Mouse (Mus musculus): Measurements from ENCODE around the gene Gsdme. TPM values are rescaled to one million over a fixed set of nuclear protein-coding genes. Genes with fewer than 3 reads are reported as not detected.

The Gsdme gene
- total and polyA plus RNA-seq, 3 experiments: 0.27 to 1.5 TPM; not detected in 1

- Histone ChIP-seq H3K4me1 (ENCODE audit: control insufficient read depth in 1 of 2, insufficient read depth in 2 of 2, low read length in 2 of 2) (peaks cover 2 to 18% of the 10 kb centered on the region in 2 experiments; a peak in 3 of 4 replicates), H3K79me2 (ENCODE audit: control insufficient read depth, insufficient read depth, low read length, poor library complexity) (no peaks in the 10 kb centered on the region), H3K9ac (ENCODE audit: control insufficient read depth, low read depth, low read length, poor library complexity, severe bottlenecking) (no peak overlapping the region), H3K36me3 (ENCODE audit: control insufficient read depth in 1 of 2, insufficient read depth in 2 of 2, low read length in 2 of 2) (peaks cover 0 to 15% of the 10 kb centered on the region in 2 experiments; a peak in 2 of 4 replicates), H3K27ac (ENCODE audit: control insufficient read depth, low read depth, low read length) (no peak overlapping the region), H3K9me3 (replicated peaks; ENCODE audit: insufficient read depth, low read length) (no peaks in the 10 kb centered on the region), H3K4me3 (ENCODE audit: control insufficient read depth in 1 of 2, insufficient read depth in 1 of 2, low read depth in 2 of 2, low read length in 2 of 2) (no peak overlapping the region), H3K27me3 (ENCODE audit: control insufficient read depth in 1 of 2, insufficient read depth in 2 of 2, low read length in 2 of 2) (no peaks in the 10 kb centered on the region; a peak in 1 of 4 replicates)
- no peak for DNase-seq (ENCODE audit: low read depth, low spot score)
- no peak for TF ChIP-seq ZMIZ1 (IDR thresholded peaks at IDR 0.05; ENCODE audit: low read depth, low read length)
- no peak for TF ChIP-seq GABPA (IDR thresholded peaks at IDR 0.05; ENCODE audit: low read depth, low read length)
- TF ChIP-seq SIN3A (IDR thresholded peaks at IDR 0.05; ENCODE audit: low read length): no peak
Observed at GRCm38 (mm10) chr6:50247356-50247755, 16.3 kb downstream of the Gsdme start.

DNA sequence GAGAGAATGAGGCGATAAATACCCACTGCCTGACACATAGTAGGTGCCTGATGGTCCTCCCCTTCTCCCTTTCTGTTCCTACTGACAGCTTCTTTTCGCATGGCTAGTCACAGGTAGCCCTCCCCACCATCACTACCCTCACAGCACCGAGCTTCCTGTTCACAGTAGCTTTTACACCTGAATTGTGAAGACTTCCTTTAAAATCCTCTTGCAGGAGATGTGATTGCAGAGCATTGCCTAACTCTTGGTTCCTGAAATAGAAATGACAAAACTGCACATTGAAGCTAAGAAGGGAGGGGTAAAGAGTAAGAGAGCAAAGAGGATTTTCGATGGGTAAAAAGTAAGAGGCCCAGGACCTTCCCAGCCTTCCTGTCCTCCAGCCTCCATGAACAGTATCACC, 18.7 kb downstream of the Gsdme start:
- no peak overlapping the region for H3K4me3 ChIP-seq (ENCODE audit: control insufficient read depth in 1 of 2, insufficient read depth in 1 of 2, low read depth in 2 of 2, low read length in 2 of 2)
- DNase-seq (ENCODE audit: low read depth, low spot score): no peak
- no peaks in the 10 kb centered on the region; a peak in 1 of 4 replicates for H3K27me3 ChIP-seq (ENCODE audit: control insufficient read depth in 1 of 2, insufficient read depth in 2 of 2, low read length in 2 of 2)
- H3K36me3 ChIP-seq (ENCODE audit: control insufficient read depth in 1 of 2, insufficient read depth in 2 of 2, low read length in 2 of 2): peaks cover 0 to 34% of the 10 kb centered on the region in 2 experiments; a peak in 2 of 4 replicates
- TF ChIP-seq TAL1 (IDR thresholded peaks at IDR 0.05; ENCODE audit: low read length) (no peak), ZNF384 (IDR thresholded peaks at IDR 0.05; ENCODE audit: low read depth, low read length) (peak; percentile 48; the same call in 1 of the 2 replicates)
- H3K9me3 ChIP-seq (replicated peaks; ENCODE audit: insufficient read depth, low read length): no peaks in the 10 kb centered on the region
- H3K4me1 ChIP-seq (ENCODE audit: control insufficient read depth in 1 of 2, insufficient read depth in 2 of 2, low read length in 2 of 2): peaks cover 20 to 30% of the 10 kb centered on the region in 2 experiments
- H3K79me2 ChIP-seq (ENCODE audit: control insufficient read depth, insufficient read depth, low read length, poor library complexity): no peaks in the 10 kb centered on the region
- H3K27ac ChIP-seq (ENCODE audit: control insufficient read depth, low read depth, low read length): no peak overlapping the region
- no peak overlapping the region for H3K9ac ChIP-seq (ENCODE audit: control insufficient read depth, low read depth, low read length, poor library complexity, severe bottlenecking)

DNA sequence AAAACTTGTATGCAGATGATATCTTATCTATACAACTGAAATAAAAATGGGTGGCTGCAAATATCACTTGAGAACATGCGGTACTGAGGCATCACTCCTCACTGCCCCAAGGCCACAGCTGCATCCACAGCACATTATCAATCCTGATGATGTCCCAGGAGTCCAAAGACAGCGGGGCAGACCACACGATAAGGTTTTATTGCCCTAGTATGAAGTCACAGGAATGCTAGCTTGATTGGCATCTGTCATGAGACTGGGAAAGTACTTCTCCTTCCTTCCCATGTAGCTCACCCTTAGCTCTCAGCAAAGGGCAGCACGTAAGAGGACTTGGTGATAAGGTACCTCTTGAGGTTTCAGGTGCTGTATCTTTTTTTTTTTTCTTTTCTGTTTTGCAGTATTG, 19.5 kb downstream of the Gsdme start:
- H3K27me3 ChIP-seq (ENCODE audit: control insufficient read depth in 1 of 2, insufficient read depth in 2 of 2, low read length in 2 of 2): no peaks in the 10 kb centered on the region
- peaks cover 0 to 41% of the 10 kb centered on the region in 2 experiments; a peak in 2 of 4 replicates for H3K36me3 ChIP-seq (ENCODE audit: control insufficient read depth in 1 of 2, insufficient read depth in 2 of 2, low read length in 2 of 2)
- no peaks in the 10 kb centered on the region for H3K79me2 ChIP-seq (ENCODE audit: control insufficient read depth, insufficient read depth, low read length, poor library complexity)
- no peak overlapping the region for H3K4me3 ChIP-seq (ENCODE audit: control insufficient read depth in 1 of 2, insufficient read depth in 1 of 2, low read depth in 2 of 2, low read length in 2 of 2)
- no peak overlapping the region for H3K27ac ChIP-seq (ENCODE audit: control insufficient read depth, low read depth, low read length)
- peak; percentile 40 for DNase-seq (ENCODE audit: low read depth, low spot score)
- H3K9ac ChIP-seq (ENCODE audit: control insufficient read depth, low read depth, low read length, poor library complexity, severe bottlenecking): no peak overlapping the region
- no peaks in the 10 kb centered on the region for H3K9me3 ChIP-seq (replicated peaks; ENCODE audit: insufficient read depth, low read length)
- peaks cover 26 to 38% of the 10 kb centered on the region in 2 experiments for H3K4me1 ChIP-seq (ENCODE audit: control insufficient read depth in 1 of 2, insufficient read depth in 2 of 2, low read length in 2 of 2)
- no peak for TF ChIP-seq MXI1 (IDR thresholded peaks at IDR 0.05; ENCODE audit: low read depth, low read length)
- no peak for TF ChIP-seq SIN3A (IDR thresholded peaks at IDR 0.05; ENCODE audit: low read length)
- no peak for TF ChIP-seq POLR2AphosphoS5 (IDR thresholded peaks at IDR 0.05; ENCODE audit: borderline replicate concordance, low read depth, low read length)
- no peak for TF ChIP-seq BHLHE40 (IDR thresholded peaks at IDR 0.05; ENCODE audit: borderline replicate concordance, low read depth, low read length)
- no peak for TF ChIP-seq MEF2A (IDR thresholded peaks at IDR 0.05; ENCODE audit: extremely low read depth, insufficient replicate concordance, low read depth, low read length, poor library complexity, severe bottlenecking)
- no peak for TF ChIP-seq NRF1 (IDR thresholded peaks at IDR 0.05; ENCODE audit: insufficient read depth, low read depth, low read length, poor library complexity, severe bottlenecking)
- TF ChIP-seq RAD21 (IDR thresholded peaks at IDR 0.05; ENCODE audit: low read depth, low read length): no peak
- peak; percentile 66 for TF ChIP-seq TCF12 (IDR thresholded peaks at IDR 0.05; ENCODE audit: low read depth, low read length)
- TF ChIP-seq ZC3H11A (IDR thresholded peaks at IDR 0.05; ENCODE audit: low read depth, low read length): no peak
- TF ChIP-seq KAT2A (conservative IDR thresholded peaks at IDR 0.05; ENCODE audit: low read depth, low read length): no peak
- no peak for TF ChIP-seq POLR2AphosphoS2 (IDR thresholded peaks at IDR 0.05; ENCODE audit: low read length)
- TF ChIP-seq JUND (IDR thresholded peaks at IDR 0.05; ENCODE audit: low read depth, low read length): no peak
- peak; percentile 82 for TF ChIP-seq ETS1 (IDR thresholded peaks at IDR 0.05; ENCODE audit: low read depth, low read length)
- no peak for TF ChIP-seq E2F4 (IDR thresholded peaks at IDR 0.05; ENCODE audit: borderline replicate concordance, low read depth, low read length)
- TF ChIP-seq ZKSCAN1 (IDR thresholded peaks at IDR 0.05; ENCODE audit: low read depth, low read length): no peak
- no peak for TF ChIP-seq CHD2 (IDR thresholded peaks at IDR 0.05; ENCODE audit: low read length)
- TF ChIP-seq NELFE (IDR thresholded peaks at IDR 0.05; ENCODE audit: low read depth, low read length): no peak
- no peak for TF ChIP-seq RCOR1 (IDR thresholded peaks at IDR 0.05; ENCODE audit: low read depth, low read length)
- TF ChIP-seq POLR2A (IDR thresholded peaks at IDR 0.05; ENCODE audit: control insufficient read depth in 1 of 2, insufficient read depth in 1 of 2, low read depth in 1 of 2, low read length in 2 of 2, poor library complexity in 1 of 2): no peak
- TF ChIP-seq UBTF (IDR thresholded peaks at IDR 0.05; ENCODE audit: borderline replicate concordance, insufficient read depth, low read depth, low read length): no peak
- TF ChIP-seq USF2 (IDR thresholded peaks at IDR 0.05; ENCODE audit: borderline replicate concordance in 1 of 2, insufficient read depth in 1 of 2, low read depth in 1 of 2, low read length in 2 of 2): no peak
- TF ChIP-seq USF1 (IDR thresholded peaks at IDR 0.05; ENCODE audit: low read depth, low read length): no peak

All from MEL (cell line).